Mouse (Mus musculus) heart, postnatal 0 days (tissue): ENCODE measurements around the gene Gpr153.

Source experiments
- CTCF ChIP-seq: IDR thresholded peaks from 2 replicates; pipeline ENCODE4 v1.5.1; 2016; ENCODE audit warnings: antibody characterized with exemption, control low read depth, low read depth
- EP300 ChIP-seq: IDR thresholded peaks from 2 replicates; pipeline ENCODE4 v1.6.1; 2016; ENCODE audit warnings: antibody characterized with exemption, low read depth

DNA sequence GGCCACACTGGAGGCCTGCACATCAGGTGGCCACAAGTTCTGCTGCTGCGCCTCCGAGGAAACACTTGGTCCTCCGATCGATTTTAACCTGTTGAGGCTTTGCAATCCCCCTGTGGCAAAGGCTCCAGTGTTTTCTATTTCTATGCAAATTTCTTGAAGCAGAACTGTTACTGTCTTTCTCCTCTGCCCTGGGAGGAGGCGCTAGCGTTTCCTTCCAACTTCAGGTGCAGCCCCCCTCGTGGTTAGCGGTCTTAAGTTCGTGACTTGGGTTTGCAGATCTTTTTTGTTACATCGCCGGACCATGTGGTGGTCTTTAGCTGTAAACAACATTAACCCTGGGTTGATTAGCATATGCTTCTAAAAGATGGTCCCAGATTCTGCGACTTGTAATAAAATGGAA is 59.6 kb downstream of the Gpr153 start:
- TF ChIP-seq CTCF, result no peak
- no peak for TF ChIP-seq EP300
